Mouse (Mus musculus) right cerebral cortex, postnatal 36 days (tissue): ENCODE data around the gene Doxl2.

Experiments
- DNase-seq, 2 experiments: peaks; one replicate each; pipeline ENCODE4 v3.0.0; 2022; ENCODE audit warnings: low spot score in 2 of 2, mixed read lengths in 1 of 2

Gene Doxl2

DNA sequence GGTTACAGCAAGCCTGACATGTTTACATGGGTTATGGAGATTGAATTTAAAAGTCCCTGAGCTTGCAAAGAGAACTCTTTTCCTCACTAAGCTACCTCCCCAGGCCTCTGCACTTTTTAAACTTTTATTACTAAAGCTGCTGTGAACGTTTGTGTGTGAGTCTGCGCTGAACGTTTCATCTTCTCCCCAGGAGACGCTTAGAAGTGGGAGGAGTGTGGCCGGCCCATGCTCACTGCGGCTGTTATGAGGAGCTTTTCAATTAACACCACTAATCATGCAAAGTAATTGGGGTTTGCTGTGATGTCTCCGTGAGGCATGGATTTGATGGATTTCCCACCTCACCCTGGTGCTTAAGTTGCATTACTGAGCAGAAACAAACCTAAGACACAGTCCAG, 34.4 kb downstream of the Doxl2 start:
- DNase-seq: no peak

DNA sequence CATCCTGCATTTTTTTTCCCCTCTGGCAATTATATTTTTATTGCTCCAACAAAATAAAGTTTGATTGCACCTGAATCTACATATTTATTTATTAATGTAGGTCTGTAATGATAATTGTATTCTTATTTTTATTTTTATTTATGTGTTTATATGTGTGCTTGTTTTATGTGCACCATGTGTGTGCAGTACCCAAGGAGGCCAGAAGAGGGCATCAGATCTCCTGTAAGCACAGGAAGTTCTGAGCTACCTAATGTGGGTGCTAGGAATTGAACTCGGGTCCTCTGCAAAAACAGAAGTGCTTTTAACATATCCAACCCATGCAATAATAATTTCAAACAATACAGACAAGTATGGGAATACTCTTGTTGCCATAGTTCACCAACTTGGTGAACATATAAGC, 34.9 kb downstream of the Doxl2 start:
- DNase-seq: no peak

DNA sequence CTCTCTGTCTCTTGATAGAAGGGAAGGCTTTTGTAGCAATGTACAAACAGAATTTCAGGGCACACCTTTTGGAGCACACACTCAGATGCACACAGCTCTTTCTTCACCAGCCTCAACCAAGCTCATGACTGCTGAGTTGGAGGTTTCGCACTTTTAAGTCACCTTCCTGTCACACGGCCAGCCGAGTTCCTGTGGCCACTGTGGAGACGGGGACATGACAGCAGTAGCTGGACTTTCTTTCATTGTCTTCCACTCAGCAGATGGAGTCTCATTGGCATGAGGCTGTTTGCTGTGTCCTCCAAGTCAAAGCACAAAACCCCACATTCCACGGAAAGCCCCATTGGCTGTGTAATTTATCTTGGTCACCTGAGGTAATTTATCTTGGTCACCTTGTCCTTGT, 36.4 kb downstream of the Doxl2 start:
- no peak for DNase-seq

DNA sequence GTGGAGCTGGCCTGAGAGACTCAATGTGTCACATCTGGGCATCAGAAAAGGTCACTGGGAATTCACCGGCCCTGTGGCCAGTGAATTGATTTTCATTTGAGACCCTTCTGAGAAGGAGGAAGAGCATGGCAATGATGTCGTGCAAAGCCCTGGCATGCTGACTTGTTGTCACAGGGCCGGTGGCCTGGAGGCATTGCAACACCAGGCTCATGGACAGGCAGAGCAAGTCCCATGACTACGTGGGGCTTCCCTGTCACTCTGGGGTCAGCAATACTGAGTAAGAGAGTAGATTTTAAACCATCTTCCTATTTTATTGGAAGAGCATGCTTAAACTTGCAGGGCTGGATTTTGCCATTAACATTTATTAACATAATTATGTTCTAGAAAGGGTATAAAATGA, 38.3 kb downstream of the Doxl2 start:
- no peak for DNase-seq

DNA sequence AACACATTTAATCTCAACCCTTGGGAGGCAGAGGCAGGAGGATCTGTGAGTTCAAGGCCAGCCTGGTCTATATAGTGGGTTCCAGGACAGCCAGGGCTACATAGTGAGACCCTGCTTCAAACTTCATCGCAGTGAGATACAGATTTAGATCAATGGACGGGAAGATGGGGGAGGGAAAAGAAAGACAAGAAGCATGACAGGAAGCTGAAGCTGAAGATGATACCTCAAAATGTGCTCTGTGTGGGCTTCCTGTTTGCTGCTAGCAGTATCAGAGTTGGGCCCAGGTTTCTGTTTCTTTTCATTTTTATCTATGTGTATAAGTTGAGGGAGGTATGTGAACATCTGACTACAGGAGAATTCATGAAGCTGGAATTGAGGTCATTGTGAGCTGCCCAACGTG, 38.7 kb downstream of the Doxl2 start:
- DNase-seq: no peak

DNA sequence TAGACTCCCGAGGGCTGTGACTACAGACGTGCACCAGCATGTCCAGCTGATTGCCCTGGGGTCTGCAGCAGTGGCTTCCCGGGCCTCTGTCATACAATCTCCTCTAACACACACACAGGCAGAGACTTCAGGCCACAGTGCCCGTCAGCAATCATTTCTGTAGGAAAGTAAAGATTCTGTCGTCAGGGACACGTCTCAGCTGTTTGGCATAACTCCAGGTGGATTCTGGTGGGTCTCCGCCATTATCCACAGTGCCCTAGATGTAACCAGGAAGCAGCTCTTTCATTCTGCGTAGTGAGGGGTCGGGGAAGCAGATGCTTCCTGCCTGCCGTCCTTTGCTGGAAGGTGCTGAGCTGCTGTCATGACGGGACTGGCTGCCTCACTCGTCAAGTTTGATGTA, 42.4 kb downstream of the Doxl2 start:
- no peak for DNase-seq

DNA sequence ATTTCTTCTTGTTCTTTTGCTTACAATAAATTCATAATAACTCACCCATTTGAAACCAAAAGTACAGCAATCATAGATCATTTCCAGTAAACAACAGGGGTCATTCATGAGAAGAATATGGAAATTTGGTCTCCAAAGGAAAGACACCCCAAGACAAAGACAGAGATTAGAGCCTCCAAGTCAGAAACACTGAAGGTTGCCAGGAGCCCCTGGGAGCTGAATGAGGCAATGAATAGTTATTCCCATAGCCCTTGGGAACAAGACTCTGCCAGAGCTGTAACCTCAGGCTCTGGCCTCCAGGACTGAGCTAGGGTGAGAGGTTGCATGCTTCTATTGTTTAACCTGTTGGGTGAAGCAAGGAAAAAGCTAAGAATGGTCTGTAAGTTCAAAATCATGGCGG, 44.6 kb downstream of the Doxl2 start:
- no peak for DNase-seq

DNA sequence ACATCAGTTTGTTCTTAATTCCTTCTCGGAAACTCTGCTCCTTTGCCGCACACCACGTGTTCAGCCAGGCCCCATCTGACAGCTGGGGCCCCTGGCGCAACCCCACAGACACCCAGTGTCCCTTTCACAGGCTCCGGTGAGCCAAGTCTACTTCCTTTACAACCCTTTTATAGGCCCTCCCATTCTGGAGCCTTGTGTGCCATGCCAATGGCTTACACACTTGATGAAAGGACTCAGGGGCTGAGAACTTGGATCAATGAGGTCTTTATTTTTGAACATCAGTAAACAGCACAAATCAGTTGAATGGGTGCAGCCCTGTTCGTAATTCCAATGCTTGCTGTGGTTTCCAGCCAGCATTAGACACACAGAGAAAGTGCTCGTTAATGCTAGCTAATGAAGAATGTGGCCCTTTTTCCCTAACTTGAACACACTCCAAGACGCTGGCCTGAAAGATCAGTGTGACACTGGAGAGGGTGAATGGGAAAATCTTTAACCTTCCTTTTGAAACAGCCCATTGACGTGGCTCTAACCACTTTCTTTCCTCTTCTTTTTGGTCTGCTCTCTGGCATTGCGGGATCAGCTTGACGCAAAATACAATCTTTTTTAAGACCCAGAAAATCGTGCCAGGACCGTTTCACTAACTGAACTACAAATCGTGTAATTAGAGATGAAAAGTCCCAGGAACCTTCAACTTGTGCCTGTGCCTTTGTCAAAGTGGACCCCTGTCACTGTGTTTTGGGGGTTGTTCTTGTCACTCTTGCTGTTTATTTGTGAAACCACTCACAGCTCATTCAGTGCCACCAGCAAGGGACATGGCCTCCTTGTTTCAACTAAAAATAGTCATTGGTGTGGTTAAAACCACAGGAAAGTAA, 46.6 kb downstream of the Doxl2 start:
- peak; percentile 49 to 53 for DNase-seq

DNA sequence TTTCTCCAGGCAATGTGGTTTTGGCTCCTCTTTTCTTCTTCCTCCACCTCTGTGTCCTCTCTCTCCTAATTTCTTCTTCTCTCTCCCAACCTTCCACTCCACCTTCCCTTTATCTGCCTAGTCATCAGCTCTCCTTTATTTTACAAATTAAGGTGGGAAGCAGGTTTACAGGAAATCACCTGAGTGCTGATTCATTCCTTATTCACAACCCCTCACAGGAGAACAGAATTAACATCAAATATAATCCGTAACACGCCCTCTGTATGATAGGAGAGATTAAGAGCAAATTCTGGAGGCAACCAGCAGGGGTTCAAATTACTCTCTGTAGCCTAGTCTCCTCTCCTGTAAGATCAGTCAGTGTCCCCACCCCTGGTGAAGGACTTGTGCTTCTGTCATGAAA, 47.6 kb downstream of the Doxl2 start:
- no peak for DNase-seq

DNA sequence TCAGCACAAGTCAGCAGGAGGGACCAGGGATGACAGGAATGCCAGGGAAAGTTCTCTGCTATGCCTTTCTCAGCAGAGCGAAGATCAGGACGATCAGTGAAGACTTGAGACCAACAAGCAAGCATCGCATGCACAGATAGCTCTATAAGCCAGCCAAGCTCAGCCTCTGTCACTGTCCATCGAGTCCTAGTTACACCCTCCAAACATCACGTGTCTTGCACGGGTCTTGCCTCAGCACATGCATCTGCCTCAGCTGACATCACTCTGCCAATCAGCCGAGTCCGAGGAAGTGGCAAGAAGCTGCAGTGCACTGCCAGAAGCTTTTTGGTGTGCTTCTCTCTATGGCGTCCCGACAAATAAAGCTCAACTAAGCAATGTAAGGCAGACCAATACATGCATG, 48.6 kb downstream of the Doxl2 start:
- DNase-seq: no peak

DNA sequence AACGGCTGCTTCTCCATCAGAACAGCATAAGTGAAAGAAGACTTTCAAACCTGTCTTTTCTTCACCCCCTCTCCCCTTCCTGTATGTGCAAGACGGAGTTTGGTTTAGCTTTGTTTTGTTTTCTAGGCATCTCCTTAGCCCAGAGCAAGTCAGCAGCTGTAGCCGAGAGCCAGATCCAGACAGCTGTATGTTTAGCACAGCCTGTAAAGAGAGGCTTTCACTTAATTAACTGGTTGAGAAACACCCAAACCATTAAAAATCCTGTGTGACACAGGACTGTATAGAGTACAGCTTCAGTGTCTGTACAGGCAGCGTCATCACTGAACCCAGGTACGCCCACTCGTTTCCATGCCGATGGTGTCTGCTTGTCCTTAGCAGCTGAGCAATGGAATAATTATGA, 50.5 kb downstream of the Doxl2 start:
- no peak for DNase-seq

DNA sequence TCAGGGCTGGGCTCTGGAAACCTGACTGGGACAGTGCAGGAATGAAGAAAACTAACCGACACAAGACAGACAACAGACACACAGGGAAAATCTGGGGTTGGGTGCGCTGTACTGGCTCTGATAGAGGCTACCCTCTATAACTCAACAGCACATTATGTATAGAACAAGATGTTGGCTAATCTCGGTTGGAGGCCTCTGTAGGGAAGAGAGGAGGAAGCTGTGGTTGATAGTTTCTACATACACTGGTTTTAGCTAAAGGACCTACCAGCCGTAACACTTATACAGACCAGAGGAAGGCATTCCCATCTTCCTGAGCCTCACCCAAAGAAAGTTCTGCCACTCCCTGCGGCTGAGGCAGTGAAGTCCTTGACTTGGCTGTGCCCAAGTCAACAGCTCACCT, 51.7 kb downstream of the Doxl2 start:
- no peak for DNase-seq

DNA sequence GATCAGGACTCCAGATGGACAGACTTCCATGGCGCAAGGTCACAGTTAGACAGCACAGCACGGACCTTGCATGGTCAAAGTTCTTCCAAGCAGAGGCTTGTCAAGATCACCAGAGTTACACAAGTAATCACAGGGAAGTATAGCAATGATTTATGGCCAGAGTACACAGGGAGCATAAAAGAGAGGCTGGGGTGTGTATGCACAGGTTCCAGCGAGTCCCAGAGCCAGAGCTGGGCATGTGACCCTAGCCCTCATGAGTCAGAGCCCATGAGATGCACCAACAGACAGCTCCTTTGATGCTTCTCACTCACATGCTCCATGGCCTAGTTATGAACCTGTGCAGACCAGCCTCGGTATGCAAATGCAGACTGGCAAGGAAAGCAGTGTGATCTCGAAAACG, 53.3 kb downstream of the Doxl2 start:
- DNase-seq: no peak
